Mouse (Mus musculus) forebrain, embryonic 12.5 days (tissue): Measurements from ENCODE around the gene Pold1. TPM values are rescaled to one million over a fixed set of nuclear protein-coding genes. Genes with fewer than 3 reads are reported as not detected.

ENCODE experiments used
- ATAC-seq: fragments of 200-750 bp; cut with Nextera tagmentation; 2 replicates; pipeline ENCODE4 v1.8.0; 2017; ENCODE audit warnings: moderate TSS enrichment; ENCODE audit not compliant: low FRiP score
- H3K27ac ChIP-seq: fragments of 300-500 bp; sonication (generic); 2 replicates; pipeline ENCODE4 v1.5.1; 2016; ENCODE audit warnings: mild to moderate bottlenecking
- H3K27me3 ChIP-seq: fragments of 300-500 bp; sonication (generic); 2 replicates; pipeline ENCODE4 v1.6.1; 2016; ENCODE audit warnings: mild to moderate bottlenecking
- H3K36me3 ChIP-seq: fragments of 300-500 bp; sonication (generic); replicated peaks from 2 replicates; pipeline ENCODE4 v1.6.1; 2016; ENCODE audit warnings: mild to moderate bottlenecking
- H3K4me1 ChIP-seq: fragments of 300-500 bp; sonication (generic); 2 replicates; pipeline ENCODE4 v1.6.1; 2016
- H3K4me2 ChIP-seq: fragments of 300-500 bp; sonication (generic); 2 replicates; pipeline ENCODE4 v1.6.1; 2016; ENCODE audit warnings: mild to moderate bottlenecking, moderate library complexity
- H3K4me3 ChIP-seq: fragments of 300-500 bp; sonication (generic); replicated peaks from 2 replicates; pipeline ENCODE4 v1.5.1; 2016; ENCODE audit warnings: mild to moderate bottlenecking
- H3K9ac ChIP-seq: fragments of 300-500 bp; sonication (generic); 2 replicates; pipeline ENCODE4 v1.6.1; 2016; ENCODE audit warnings: mild to moderate bottlenecking
- H3K9me3 ChIP-seq: fragments of 300-500 bp; sonication (generic); 2 replicates; pipeline ENCODE4 v1.6.1; 2016
- WGBS: fragments of 180-500 bp; shearing (Covaris S2); methylation state at CpG from one replicate; pipeline ENCODE4 v1.1.7; 2016; 5-methylcytosine and 5-hydroxymethylcytosine counted together
- polyA plus RNA-seq: library from polyadenylated mRNA; unstranded; fragments of >200 nt; fragmentation: Nextera tagmentation; extraction: Ambion mirVana; gene quantifications from 2 replicates; pipeline ENCODE4 v1.2.1, GENCODE M21; 2016

Gene Pold1
- polyA plus RNA-seq, 1 experiment from 2014 or later = 111 TPM

DNA sequence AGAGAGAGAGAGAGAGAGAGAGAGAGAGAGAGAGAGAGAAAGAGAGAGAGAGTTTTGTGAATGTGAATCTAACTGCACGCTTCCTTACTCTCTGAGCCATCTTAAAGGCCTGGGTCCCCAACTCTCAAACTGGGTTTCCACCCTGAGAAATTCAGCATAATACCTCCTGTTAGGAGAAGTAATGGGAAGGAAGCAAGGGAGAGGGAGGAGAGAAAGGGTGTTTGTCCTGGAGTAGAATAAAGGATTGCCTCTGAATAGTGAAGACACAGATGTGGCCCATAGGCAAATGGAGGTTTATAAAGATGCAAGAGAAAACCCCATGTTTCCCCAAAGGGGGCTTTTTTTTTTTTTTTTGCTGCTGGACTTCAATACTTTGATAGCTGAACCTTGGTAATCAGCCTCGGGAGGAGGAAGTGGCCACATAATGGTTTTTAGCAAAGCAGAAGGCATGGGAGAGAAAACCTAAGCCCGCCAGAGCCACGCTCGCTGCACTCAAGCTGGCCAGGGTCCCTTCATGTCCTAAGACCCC, 24.4 kb upstream of the Pold1 start:
- Histone ChIP-seq H3K27me3 (0 out of 2 replicates have a peak, but pooled peaks cover 4% of the 10 kb centered on the region), H3K4me1 (0 out of 2 replicates have a peak, but pooled peaks cover 5% of the 10 kb centered on the region), H3K4me2 (no peak overlapping the region), H3K9me3 (no peaks in the 10 kb centered on the region), H3K27ac (no peak overlapping the region), H3K9ac (no peak overlapping the region), H3K36me3 (no peaks in the 10 kb centered on the region), H3K4me3 (no peak overlapping the region)
- no peak for ATAC-seq
- 82% methylated on average over 5 of the region's 5 CpGs for WGBS

DNA sequence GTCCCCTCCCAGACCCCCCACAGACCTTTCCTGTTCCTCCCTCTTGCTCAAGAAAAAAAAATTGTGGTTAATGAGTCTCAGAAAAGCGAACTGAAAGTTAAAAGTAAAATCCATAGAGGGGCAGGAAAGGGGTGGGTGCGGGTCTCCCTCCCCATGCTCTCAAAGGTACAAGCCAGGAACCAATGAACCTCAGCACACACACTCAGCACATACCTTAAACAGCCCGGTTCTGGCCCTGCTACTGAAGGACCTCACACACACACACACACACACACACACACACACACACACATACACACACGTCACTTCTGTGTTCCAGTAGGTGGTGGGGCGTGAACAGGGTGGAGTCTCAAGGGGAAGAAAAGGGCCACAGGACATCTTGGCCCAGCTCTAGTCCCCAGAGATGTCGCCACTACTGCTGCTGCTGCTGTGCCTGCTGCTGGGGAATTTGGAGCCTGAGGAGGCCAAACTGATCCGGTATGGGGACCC, 23.6 kb upstream of the Pold1 start, which contains the start of gene Napsa:
Napsa (plus strand) TSS at position 168 of the 489 bp plus-strand sequence.
- 27% methylated on average over 7 of the region's 7 CpGs for WGBS

DNA sequence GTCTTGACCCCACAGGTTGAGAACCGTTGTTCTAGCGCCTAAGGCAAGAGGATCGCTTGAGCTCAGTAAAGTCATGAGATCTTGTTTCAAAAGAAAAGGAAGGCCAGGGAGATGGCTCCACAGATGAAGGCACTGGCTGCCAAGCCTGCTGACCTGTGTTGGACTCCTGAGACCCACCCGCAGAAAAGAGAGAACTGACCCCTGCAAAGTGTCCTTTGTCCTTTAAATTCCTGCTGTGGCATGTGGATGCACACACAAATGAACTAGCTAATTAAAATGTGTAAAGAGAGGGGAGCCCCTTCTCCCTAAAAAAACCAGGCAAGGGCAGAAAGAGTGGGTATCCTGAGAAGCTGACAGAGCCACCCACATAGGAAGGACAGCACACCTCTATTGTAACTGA, 23.2 kb upstream of the Pold1 start:
- Histone ChIP-seq H3K36me3 (no peaks in the 10 kb centered on the region), H3K4me1 (0 out of 2 replicates have a peak, but pooled peaks cover 5% of the 10 kb centered on the region), H3K27ac (no peak overlapping the region), H3K9me3 (no peaks in the 10 kb centered on the region), H3K4me2 (no peak overlapping the region), H3K4me3 (no peak overlapping the region), H3K27me3 (0 out of 2 replicates have a peak, but pooled peaks cover 8% of the 10 kb centered on the region), H3K9ac (no peak overlapping the region)
- ATAC-seq = no peak
- WGBS = 33% methylated on average over 4 of the region's 4 CpGs

More for the DNA sequence above, 23.6 kb upstream of the Pold1 start, which contains the start of gene Napsa:
- no peak within 1 kb of the TSS for H3K4me3 ChIP-seq
- H3K27me3 ChIP-seq = 0 out of 2 replicates have a peak, but pooled peaks cover 8% of the 10 kb centered on the region
- no peaks in the 10 kb centered on the region for H3K9me3 ChIP-seq
- H3K4me2 ChIP-seq = no peak within 1 kb of the TSS
- H3K27ac ChIP-seq = no peak within 1 kb of the TSS
- H3K36me3 ChIP-seq = no peaks in the 10 kb centered on the region
- no peak for ATAC-seq
- H3K4me1 ChIP-seq = 0 out of 2 replicates have a peak, but pooled peaks cover 5% of the 10 kb centered on the region
- no peak within 1 kb of the TSS for H3K9ac ChIP-seq

DNA sequence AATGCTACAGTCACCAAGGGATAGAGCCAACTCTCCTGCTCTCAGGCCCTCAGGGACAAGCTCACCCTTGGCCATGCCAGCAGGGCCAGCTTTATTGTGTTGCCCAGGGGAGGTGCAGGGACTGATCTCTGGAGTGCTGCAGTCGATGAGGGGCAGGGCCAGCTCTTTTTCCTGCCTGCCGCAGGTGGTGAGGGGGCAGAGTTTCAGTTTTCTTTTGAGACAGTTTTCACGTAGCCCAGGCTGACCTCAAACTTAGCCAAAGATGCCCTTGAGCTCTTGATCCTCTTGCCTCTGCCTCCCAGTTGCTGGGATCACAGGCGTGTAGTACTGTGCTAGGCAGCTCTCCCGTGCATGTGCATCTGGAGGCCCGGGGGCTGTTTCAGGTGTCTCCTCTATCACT, 22.3 kb upstream of the Pold1 start:
- Histone ChIP-seq H3K4me2 (no peak overlapping the region), H3K9me3 (no peaks in the 10 kb centered on the region), H3K9ac (no peak overlapping the region), H3K4me1 (0 out of 2 replicates have a peak, but pooled peaks cover 5% of the 10 kb centered on the region), H3K36me3 (no peaks in the 10 kb centered on the region), H3K27ac (no peak overlapping the region), H3K27me3 (peaks cover 4% of the 10 kb centered on the region; the same call in 1 of the 2 replicates), H3K4me3 (no peak overlapping the region)
- no peak for ATAC-seq
- 87% methylated on average over 6 of the region's 6 CpGs for WGBS

DNA sequence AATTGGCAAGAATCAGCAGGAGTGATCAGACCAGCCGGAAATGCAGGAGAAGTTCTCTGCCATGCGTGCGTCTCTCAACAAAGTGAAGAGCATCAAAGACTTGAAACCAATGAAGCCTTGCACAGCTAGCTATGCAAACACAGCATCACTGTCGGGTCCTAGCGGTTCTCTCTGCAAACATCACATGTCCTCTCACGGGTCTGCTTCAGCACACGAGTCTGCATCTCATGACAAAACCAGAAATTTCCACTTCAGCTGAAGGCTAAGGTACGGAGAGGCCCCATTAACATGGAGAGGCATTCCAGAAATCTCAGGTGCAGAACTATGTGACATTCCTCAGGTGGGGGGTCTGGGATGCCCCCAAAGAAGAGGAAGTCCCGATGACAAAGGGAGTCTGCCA, 20.2 kb upstream of the Pold1 start:
- H3K27me3 ChIP-seq = peaks cover 13% of the 10 kb centered on the region; the same call in 1 of the 2 replicates
- H3K36me3 ChIP-seq = no peaks in the 10 kb centered on the region
- 0 out of 2 replicates have a peak, but pooled peaks cover 5% of the 10 kb centered on the region for H3K4me1 ChIP-seq
- H3K27ac ChIP-seq = no peak overlapping the region
- H3K4me2 ChIP-seq = no peak overlapping the region
- H3K9ac ChIP-seq = no peak overlapping the region
- no peak overlapping the region for H3K4me3 ChIP-seq
- WGBS = 81% methylated on average over 9 of the region's 9 CpGs
- no peak for ATAC-seq
- no peaks in the 10 kb centered on the region for H3K9me3 ChIP-seq

DNA sequence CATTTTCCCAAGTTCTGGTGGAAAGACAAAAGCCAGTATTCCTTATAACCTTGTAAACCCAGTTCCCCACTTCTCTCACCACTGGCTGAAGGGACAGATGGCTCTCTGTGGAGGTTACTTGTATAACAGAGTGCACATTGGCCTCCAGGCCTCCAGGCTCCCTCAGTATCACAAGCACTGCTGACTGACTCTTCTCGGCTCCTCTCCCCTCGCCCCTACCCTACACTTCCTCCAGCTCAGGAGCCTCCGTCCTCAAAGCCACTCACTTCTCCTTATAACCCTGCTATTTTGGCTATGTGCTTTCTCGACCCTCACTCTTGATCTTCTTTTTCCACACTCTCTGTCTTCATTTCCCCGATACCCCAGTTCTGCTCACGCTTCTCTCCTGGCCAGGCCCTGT, 16.8 kb upstream of the Pold1 start:
- Histone ChIP-seq H3K9ac (no peak overlapping the region), H3K4me1 (no peaks in the 10 kb centered on the region), H3K9me3 (no peaks in the 10 kb centered on the region), H3K27ac (no peak overlapping the region), H3K4me3 (no peak overlapping the region), H3K36me3 (no peaks in the 10 kb centered on the region), H3K4me2 (no peak overlapping the region), H3K27me3 (peaks cover 14% of the 10 kb centered on the region; the same call in 1 of the 2 replicates)
- no peak for ATAC-seq
- WGBS = 74% methylated on average over 6 of the region's 6 CpGs

DNA sequence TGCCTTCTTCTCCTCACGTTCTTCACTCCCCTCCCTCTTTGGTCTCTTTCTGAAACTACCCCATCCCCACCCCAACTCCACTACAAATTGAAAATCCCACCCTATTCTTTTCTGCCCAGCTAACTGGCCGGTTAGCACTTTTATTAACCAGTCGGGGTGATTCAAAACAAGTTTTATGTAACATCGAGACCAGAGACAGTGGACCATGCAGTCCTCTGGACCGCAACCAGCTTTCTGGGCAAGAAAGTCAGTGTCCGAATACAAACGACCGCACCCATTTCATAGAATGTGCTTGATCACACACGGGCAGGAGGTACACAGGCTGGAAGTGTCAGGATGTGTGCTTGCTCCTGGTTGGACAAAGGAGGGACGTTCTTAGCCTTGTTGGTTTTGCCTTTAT, 15.8 kb upstream of the Pold1 start:
- Histone ChIP-seq H3K27me3 (peaks cover 17% of the 10 kb centered on the region; the same call in 1 of the 2 replicates), H3K4me3 (no peak overlapping the region), H3K9ac (no peak overlapping the region), H3K4me2 (no peak overlapping the region), H3K36me3 (no peaks in the 10 kb centered on the region), H3K4me1 (no peaks in the 10 kb centered on the region), H3K27ac (no peak overlapping the region), H3K9me3 (no peaks in the 10 kb centered on the region)
- ATAC-seq = no peak
- WGBS = 87% methylated on average over 10 of the region's 10 CpGs

DNA sequence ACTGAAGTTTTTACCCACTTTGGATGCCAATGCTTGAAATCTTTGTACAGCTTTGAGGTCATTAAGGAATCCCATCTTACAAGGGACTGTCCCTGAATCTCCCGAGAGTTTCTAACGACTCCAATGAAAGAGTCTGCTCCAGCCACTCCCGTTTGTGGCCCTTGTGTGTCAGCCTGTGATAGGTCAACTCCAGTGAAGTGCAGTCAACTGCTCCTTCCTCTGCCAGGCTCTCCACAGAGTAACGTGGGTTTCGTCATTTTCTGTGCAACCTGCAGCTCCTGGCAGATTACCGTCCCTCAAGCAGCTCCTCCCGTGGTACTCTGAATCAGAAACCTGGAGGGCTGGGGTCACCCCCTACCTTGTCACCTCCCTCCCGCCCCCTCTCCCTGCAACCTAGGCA, 14.6 kb upstream of the Pold1 start:
- no peak for ATAC-seq
- Histone ChIP-seq H3K4me2 (no peak overlapping the region), H3K27me3 (peaks cover 17% of the 10 kb centered on the region; the same call in 1 of the 2 replicates), H3K9ac (no peak overlapping the region), H3K27ac (no peak overlapping the region), H3K9me3 (no peaks in the 10 kb centered on the region), H3K4me3 (no peak overlapping the region), H3K36me3 (no peaks in the 10 kb centered on the region), H3K4me1 (no peaks in the 10 kb centered on the region)
- 50% methylated on average over 8 of the region's 8 CpGs for WGBS

DNA sequence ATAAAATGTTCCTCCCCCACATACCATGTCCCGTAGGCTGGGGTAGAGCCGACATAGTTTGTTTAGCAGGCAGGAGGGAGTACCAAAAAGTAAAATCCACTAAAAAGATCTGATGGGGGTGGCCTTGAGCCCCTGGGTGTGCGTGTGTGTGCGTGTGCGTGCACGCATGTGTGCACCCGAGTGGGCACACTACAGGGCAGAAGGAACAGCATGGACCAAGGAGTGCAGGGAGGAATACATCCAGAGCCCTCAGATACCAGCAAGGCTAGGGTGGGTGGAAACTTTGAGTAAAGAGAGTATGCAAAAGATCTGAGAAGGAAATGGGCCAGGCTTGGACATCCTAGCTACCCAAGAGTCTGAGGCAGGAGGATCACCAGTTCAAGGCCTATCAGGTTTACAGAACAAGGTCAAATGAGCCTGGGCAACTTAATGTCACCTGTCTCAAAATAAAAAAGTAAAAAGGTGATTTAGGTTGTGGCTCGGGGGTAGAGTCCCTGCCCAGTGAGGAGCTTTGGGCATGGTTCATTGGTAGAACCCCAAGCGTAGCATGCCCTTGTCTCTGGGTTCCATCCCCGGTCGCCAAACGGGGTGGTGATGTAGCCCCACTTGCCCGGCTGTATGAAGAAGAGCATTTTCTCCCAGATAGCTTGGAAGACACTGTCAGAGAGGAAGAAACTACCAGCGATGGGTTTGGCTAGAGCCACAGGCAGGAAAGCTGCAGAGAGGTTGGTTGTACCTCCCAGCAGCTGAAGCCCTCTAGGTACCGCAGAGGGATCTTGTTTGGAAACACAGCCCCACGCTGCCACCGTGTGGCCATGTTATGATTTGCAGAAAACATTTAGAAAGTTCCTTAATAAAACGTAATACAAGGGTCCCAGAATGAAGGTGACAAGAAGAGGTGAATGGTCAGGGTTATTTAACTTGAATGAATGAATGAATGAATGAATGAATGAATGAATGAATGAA, 12.1 kb upstream of the Pold1 start:
- 56% methylated on average over 18 of the region's 18 CpGs for WGBS
- Histone ChIP-seq H3K36me3 (no peaks in the 10 kb centered on the region), H3K4me3 (no peak overlapping the region), H3K27me3 (peaks cover 12% of the 10 kb centered on the region; the same call in 1 of the 2 replicates), H3K9ac (no peak overlapping the region), H3K4me2 (no peak overlapping the region), H3K27ac (no peak overlapping the region), H3K4me1 (no peaks in the 10 kb centered on the region), H3K9me3 (no peaks in the 10 kb centered on the region)
- peak; percentile 55; the same call in 1 of the 2 replicates for ATAC-seq

DNA sequence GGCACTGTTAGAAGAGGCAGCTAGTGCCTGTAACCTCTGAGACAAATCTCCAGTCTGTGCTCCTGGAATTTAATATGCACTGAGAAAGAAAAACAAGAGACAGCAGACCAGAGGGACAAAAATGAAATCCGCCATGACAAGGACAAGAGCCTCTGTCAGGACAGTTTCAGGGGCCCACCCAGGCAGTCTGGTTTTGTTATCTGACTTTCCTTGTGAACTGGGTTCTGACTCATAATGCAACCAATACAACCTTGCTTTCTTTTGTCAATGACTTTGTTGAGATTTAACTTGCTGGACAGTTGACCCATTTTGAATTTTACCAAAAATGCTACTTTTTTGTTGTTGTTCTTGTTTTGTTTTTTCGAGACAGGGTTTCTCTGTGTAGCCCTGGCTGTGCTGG, 9.0 kb upstream of the Pold1 start:
- Histone ChIP-seq H3K4me3 (no peak overlapping the region), H3K36me3 (no peaks in the 10 kb centered on the region), H3K9me3 (no peaks in the 10 kb centered on the region), H3K4me2 (no peak overlapping the region), H3K27ac (no peak overlapping the region), H3K4me1 (peaks cover 9% of the 10 kb centered on the region), H3K27me3 (peaks cover 8% of the 10 kb centered on the region), H3K9ac (no peak overlapping the region)
- no peak for ATAC-seq
- WGBS = 76% methylated on average over 2 of the region's 2 CpGs

DNA sequence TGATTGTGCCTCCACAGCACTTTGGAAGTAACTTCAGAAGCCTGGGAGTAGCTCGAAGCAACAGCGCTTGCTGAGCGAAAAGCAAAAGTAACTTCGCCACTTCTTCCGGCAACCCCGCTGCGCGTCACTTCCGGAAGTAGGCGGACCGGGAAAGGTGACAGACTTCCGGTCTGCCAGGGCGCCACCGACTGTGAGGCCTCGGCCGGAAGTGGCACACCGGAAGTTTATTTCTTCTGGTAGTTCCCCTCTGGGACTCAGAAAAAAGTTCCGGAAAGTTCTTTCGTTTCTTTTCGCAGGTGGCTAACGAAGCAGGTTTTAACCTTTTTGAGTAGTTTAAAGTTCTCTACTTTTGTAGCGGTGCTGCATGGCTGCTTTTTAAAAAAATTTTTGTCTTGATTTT, 5.2 kb upstream of the Pold1 start, which contains the start of gene Nr1h2:
Nr1h2 (minus strand) TSS at position 126 of the 400 bp plus-strand sequence.
- Histone ChIP-seq H3K9ac (peak within 1 kb of the TSS; percentile 59; the same call in 1 of the 2 replicates), H3K36me3 (peaks cover 29% of the 10 kb centered on the region), H3K4me3 (peak within 1 kb of the TSS; percentile 88), H3K4me2 (peak within 1 kb of the TSS; percentile 69), H3K9me3 (no peaks in the 10 kb centered on the region), H3K27ac (peak within 1 kb of the TSS; percentile 93), H3K27me3 (peaks cover 4% of the 10 kb centered on the region; the same call in 1 of the 2 replicates), H3K4me1 (peaks cover 12% of the 10 kb centered on the region)
- WGBS = under 1% methylated on average over 22 of the region's 22 CpGs
- peak; percentile 82 for ATAC-seq

DNA sequence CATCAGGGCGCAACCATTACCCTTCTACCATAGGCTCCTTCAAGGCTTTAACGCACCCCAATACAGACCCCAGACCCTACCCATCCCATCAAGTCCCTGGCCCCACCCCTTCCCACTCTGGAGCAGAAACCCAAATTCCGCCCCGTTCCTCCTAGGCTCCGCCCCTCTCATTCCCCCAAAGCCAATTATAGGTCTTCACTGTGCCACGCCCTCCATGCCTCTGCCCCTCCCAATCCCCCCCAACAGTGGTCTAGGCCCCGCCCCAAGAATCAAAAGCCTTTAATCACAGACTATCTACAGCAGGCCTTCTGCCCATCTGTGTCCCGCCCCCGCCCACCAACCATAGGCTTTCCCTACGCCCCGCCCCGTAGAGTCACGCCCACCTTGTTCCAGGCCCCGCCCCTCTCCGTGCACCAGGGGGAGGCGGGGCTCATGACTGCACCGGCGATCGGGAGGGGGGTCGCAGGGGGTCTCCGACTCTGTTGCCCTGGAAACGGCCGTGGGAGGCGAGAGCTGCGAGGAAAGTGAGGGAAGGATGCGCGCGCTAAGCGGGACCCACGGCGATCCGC, 4.6 kb upstream of the Pold1 start:
- H3K9ac ChIP-seq = peak overlapping the region; percentile 59; the same call in 1 of the 2 replicates
- H3K36me3 ChIP-seq = peaks cover 29% of the 10 kb centered on the region
- H3K4me2 ChIP-seq = peak overlapping the region; percentile 69
- 1% methylated on average over 25 of the region's 32 CpGs for WGBS
- H3K27ac ChIP-seq = peak overlapping the region; percentile 93
- peak; percentile 77 for ATAC-seq
- H3K4me3 ChIP-seq = peak overlapping the region; percentile 88
- peaks cover 4% of the 10 kb centered on the region; the same call in 1 of the 2 replicates for H3K27me3 ChIP-seq
- no peaks in the 10 kb centered on the region for H3K9me3 ChIP-seq
- peaks cover 12% of the 10 kb centered on the region for H3K4me1 ChIP-seq
